Mouse (Mus musculus) neural tube, embryonic 11.5 days (tissue): ENCODE results near the gene Hist2h2aa2. TPM values are rescaled to one million over a fixed set of nuclear protein-coding genes. Genes with fewer than 3 reads are reported as not detected.
A peak's percentile ranks its signal among the peaks of the same experiment; 100 is the strongest.
"Not testable (repeated sequence)": the region's sequence is repeated elsewhere in the genome, so short reads cannot be mapped to it uniquely, and the experiment has no call there.

ENCODE experiments used
- ATAC-seq: fragments of 200-750 bp; cut with Nextera tagmentation; 2 replicates; pipeline ENCODE4 v1.8.0; 2017; ENCODE audit warnings: moderate number of reproducible peaks, mild to moderate bottlenecking, moderate TSS enrichment, moderate library complexity; ENCODE audit not compliant: insufficient read depth, low FRiP score, low TSS enrichment
- DNase-seq: peaks from one replicate; pipeline ENCODE4 v3.0.0-alpha.2; 2015; ENCODE audit warnings: low spot score
- H3K27ac ChIP-seq: fragments of 300-500 bp; sonication (generic); 2 replicates; pipeline ENCODE4 v1.5.1; 2014; ENCODE audit warnings: low read depth, mild to moderate bottlenecking, low read length
- H3K27me3 ChIP-seq: fragments of 300-500 bp; sonication (generic); 2 replicates; pipeline ENCODE4 v1.6.1; 2014; ENCODE audit warnings: mild to moderate bottlenecking, low read length, mixed read lengths; ENCODE audit not compliant: control insufficient read depth, insufficient read depth
- H3K36me3 ChIP-seq: fragments of 300-500 bp; sonication (generic); 2 replicates; pipeline ENCODE4 v1.6.1; 2014; ENCODE audit warnings: mild to moderate bottlenecking, low read length, moderate library complexity, mixed read lengths; ENCODE audit not compliant: control insufficient read depth, insufficient read depth
- H3K4me1 ChIP-seq: fragments of 300-500 bp; sonication (generic); 2 replicates; pipeline ENCODE4 v1.6.1; 2014; ENCODE audit warnings: low read length, mixed read lengths; ENCODE audit not compliant: control insufficient read depth, insufficient read depth
- H3K4me2 ChIP-seq: fragments of 300-500 bp; sonication (generic); 2 replicates; pipeline ENCODE4 v1.6.1; 2014; ENCODE audit warnings: low read depth, mild to moderate bottlenecking, moderate library complexity
- H3K4me3 ChIP-seq: fragments of 300-500 bp; sonication (generic); 2 replicates; pipeline ENCODE4 v1.5.1; 2014; ENCODE audit warnings: low read depth, low read length
- H3K9ac ChIP-seq: fragments of 300-500 bp; sonication (generic); 2 replicates; pipeline ENCODE4 v1.6.1; 2014; ENCODE audit warnings: mild to moderate bottlenecking, low read length
- H3K9me3 ChIP-seq: fragments of 300-500 bp; sonication (generic); 2 replicates; pipeline ENCODE4 v1.6.1; 2016; ENCODE audit warnings: low read length; ENCODE audit not compliant: control insufficient read depth
- WGBS: fragments of 180-500 bp; shearing (Covaris S2); extraction: QIAGEN DNeasy Blood & Tissue Kit; methylation state at CpG from one replicate; pipeline ENCODE4 v1.1.7; 2014; 5-methylcytosine and 5-hydroxymethylcytosine counted together
- polyA plus RNA-seq: library from polyadenylated mRNA; unstranded; fragments of >200 nt; fragmentation: Nextera tagmentation; extraction: Ambion mirVana; gene quantifications from 2 replicates; pipeline ENCODE4 v1.2.1, GENCODE M21; 2014

The Hist2h2aa2 gene
- polyA plus RNA-seq, 1 experiment from 2014 or later, result 24.5 TPM

DNA sequence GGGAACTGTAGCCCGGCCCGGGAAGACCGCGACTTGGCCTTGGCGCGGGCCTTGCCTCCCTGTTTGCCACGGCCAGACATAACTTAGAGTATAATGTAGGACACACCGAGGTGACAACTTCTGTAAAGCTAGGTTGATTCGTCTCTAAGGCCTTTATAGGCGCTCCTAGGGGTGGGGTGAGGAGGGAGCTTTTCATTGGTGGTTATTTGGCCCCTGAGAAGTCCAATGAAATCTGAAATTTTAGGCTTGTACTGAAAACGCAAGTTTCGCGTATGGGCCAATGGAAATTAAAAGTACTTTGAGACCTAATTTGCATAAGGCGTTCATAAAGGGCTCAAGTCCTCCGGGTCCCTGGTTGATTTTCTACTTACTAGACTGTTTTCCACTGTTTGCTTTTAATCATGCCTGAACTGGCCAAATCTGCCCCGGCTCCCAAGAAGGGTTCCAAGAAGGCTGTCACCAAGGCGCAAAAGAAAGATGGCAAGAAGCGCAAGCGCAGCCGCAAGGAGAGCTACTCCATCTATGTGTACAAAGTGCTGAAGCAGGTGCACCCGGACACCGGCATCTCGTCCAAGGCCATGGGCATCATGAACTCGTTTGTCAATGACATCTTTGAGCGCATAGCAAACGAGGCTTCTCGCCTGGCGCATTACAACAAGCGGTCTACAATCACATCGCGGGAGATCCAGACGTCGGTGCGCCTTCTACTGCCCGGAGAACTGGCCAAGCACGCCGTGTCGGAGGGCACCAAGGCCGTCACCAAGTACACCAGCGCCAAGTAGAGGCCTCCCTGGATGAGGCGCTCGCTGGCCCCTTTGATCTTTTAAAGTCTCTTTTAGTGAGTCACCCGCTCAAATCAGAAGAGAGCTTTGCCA lies 19.1 kb downstream of the Hist2h2aa2 start, which contains the start of the genes Hist2h2ac and Hist2h2be:
Gene Hist2h2ac, minus strand, starts transcription at position 116 of the 875 bp plus-strand sequence.
Gene Hist2h2be, plus strand, starts transcription at position 355 of the 875 bp plus-strand sequence.
- Histone ChIP-seq H3K36me3 (no peaks in the 10 kb centered on the region), H3K27ac (peak within 1 kb of the TSS; percentile 97), H3K4me3 (peak within 1 kb of the TSS; percentile 47), H3K27me3 (no peaks in the 10 kb centered on the region), H3K4me2 (peak within 1 kb of the TSS; percentile 61), H3K4me1 (peaks cover 20% of the 10 kb centered on the region), H3K9ac (peak within 1 kb of the TSS; percentile 71), H3K9me3 (no peaks in the 10 kb centered on the region)
- ATAC-seq, result peak; percentile 79
- DNase-seq, result peak; percentile 83
- under 1% methylated on average over 43 of the region's 43 CpGs for WGBS

DNA sequence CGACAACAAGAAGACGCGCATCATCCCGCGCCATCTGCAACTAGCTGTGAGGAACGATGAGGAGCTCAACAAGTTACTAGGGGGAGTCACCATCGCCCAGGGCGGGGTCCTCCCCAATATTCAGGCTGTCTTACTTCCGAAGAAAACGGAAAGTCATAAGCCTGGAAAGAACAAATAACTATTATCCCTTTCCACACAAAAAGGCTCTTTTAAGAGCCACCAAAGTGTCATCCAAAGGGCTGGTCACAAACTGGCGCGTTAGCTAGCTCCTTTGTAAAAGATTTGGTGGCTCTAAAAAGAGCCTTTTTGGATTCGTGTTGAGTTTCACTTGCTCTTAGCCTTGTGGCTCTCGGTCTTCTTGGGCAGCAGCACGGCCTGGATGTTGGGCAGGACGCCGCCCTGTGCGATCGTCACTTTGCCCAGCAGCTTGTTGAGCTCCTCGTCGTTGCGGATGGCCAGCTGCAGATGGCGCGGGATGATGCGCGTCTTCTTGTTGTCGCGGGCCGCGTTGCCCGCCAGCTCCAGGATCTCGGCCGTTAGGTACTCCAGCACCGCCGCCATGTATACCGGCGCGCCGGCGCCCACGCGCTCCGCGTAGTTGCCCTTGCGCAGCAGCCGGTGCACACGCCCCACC lies 19.8 kb downstream of the Hist2h2aa2 start:
- peaks cover 20% of the 10 kb centered on the region for H3K4me1 ChIP-seq
- H3K36me3 ChIP-seq, DNase-seq, H3K9me3 ChIP-seq, H3K27me3 ChIP-seq: not testable (repeated sequence)
- ATAC-seq, result peak; percentile 25
- H3K9ac ChIP-seq, result peak overlapping the region; percentile 71
- H3K4me2 ChIP-seq, result peak overlapping the region; percentile 61
- peak overlapping the region; percentile 97 for H3K27ac ChIP-seq
- peak overlapping the region; percentile 47 for H3K4me3 ChIP-seq
- WGBS, result 0% methylated on average over 35 of the region's 47 CpGs

DNA sequence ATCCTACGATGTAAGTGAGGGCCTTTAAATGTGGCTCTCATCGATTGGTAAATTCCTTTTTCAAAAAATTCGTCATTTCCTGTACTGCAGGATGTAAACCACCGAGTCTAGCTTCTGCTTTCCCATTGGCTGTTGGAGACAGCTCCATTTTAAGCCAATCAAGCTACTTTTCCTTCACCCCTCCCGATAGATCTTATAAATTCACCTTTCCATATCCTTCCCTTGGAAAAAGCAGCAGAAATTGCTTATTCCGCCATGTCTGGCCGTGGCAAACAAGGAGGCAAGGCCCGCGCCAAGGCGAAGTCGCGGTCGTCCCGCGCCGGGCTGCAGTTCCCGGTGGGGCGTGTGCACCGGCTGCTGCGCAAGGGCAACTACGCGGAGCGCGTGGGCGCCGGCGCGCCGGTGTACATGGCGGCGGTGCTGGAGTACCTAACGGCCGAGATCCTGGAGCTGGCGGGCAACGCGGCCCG lies 20.4 kb downstream of the Hist2h2aa2 start, which contains the start of the genes Bola1 and Hist2h2ab:
Gene Bola1, minus strand, starts transcription at position 49 of the 470 bp plus-strand sequence.
Gene Hist2h2ab, plus strand, starts transcription at position 205 of the 470 bp plus-strand sequence.
- WGBS, result under 1% methylated on average over 36 of the region's 37 CpGs
- Histone ChIP-seq H3K27me3 (no peaks in the 10 kb centered on the region), H3K9me3 (no peaks in the 10 kb centered on the region), H3K27ac (peak within 1 kb of the TSS; percentile 97), H3K4me3 (peak within 1 kb of the TSS; percentile 47), H3K4me1 (peaks cover 20% of the 10 kb centered on the region), H3K4me2 (peak within 1 kb of the TSS; percentile 61), H3K36me3 (no peaks in the 10 kb centered on the region), H3K9ac (peak within 1 kb of the TSS; percentile 71)
- ATAC-seq, result peak; percentile 87
- peak; percentile 81 for DNase-seq

DNA sequence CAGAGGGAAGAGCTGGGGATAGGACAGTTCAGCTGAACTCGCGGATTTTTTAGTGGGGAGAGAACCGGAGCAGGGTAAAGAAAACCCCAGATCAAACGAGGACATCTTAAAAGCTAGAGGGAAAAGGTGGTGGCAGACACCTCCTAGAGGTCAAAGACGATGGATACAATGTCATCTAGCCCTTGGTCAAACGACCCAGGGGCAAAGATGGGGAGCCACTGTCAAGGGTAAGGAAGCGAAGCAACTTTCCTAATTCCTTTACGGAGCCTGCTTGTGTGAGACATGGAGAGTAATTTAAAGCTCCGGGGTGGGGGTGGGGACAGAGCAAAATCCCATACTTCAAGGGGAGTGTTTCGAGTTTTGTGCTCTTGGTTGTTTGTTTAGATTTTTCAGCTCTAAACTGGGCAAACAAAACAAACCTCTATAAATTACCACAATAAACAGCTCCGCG lies 20.9 kb downstream of the Hist2h2aa2 start:
- peak; percentile 13 for ATAC-seq
- Histone ChIP-seq H3K27me3 (no peaks in the 10 kb centered on the region), H3K36me3 (no peaks in the 10 kb centered on the region), H3K9me3 (no peaks in the 10 kb centered on the region), H3K4me3 (peak overlapping the region; percentile 47), H3K4me2 (peak overlapping the region; percentile 61), H3K27ac (peak overlapping the region; percentile 97), H3K4me1 (peaks cover 20% of the 10 kb centered on the region), H3K9ac (peak overlapping the region; percentile 71)
- under 1% methylated on average over 12 of the region's 12 CpGs for WGBS
- DNase-seq, result peak; percentile 55

DNA sequence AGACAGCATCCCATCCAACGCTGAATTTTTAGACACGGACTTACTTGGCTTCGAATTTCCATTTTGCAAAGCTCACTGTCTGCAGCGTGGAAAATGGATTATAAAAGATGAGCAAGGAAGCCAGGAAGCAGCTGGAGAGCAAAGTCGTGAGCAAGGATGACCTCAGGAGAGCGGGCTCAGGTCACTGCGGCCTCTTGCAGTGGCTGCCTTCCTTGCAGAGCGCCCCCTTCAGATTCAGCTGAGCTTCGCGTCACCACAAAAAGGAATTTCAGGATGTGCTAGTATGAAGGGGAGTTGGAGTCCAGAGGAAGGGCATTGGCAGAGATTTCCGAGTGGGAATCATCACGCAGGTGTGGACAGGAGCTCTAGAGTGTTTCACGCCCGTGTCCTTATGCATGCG lies 30.8 kb downstream of the Hist2h2aa2 start:
- Histone ChIP-seq H3K36me3 (no peaks in the 10 kb centered on the region), H3K9ac (no peak overlapping the region), H3K27ac (no peak overlapping the region), H3K4me3 (no peak overlapping the region), H3K9me3 (no peaks in the 10 kb centered on the region), H3K4me1 (no peaks in the 10 kb centered on the region), H3K4me2 (no peak overlapping the region), H3K27me3 (no peaks in the 10 kb centered on the region)
- no peak for DNase-seq
- WGBS, result 28% methylated on average over 15 of the region's 15 CpGs
- no peak for ATAC-seq

DNA sequence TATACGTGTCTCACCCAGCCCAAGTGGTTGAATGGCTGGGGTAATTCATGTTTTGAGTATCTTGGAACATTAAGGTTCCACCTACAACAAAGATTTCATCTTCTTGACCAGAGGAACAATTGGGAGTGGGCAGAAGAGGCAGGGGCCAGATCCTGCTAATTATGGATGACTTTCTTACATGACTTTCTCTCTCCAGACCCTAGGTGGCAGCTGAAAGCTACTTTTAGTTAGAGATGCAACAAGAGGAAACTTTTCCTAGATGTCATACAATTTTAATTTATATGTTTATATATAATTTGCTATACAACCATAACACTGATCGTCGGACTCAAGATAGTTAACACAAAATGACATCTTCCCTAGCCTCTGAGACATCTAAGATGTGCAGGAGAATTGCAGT lies 32.3 kb downstream of the Hist2h2aa2 start:
- Histone ChIP-seq H3K4me3 (no peak overlapping the region), H3K4me2 (no peak overlapping the region), H3K4me1 (no peaks in the 10 kb centered on the region), H3K9ac (no peak overlapping the region), H3K27ac (no peak overlapping the region), H3K27me3 (no peaks in the 10 kb centered on the region), H3K9me3 (no peaks in the 10 kb centered on the region), H3K36me3 (no peaks in the 10 kb centered on the region)
- no peak for ATAC-seq
- 89% methylated on average over 3 of the region's 3 CpGs for WGBS
- DNase-seq, result no peak

DNA sequence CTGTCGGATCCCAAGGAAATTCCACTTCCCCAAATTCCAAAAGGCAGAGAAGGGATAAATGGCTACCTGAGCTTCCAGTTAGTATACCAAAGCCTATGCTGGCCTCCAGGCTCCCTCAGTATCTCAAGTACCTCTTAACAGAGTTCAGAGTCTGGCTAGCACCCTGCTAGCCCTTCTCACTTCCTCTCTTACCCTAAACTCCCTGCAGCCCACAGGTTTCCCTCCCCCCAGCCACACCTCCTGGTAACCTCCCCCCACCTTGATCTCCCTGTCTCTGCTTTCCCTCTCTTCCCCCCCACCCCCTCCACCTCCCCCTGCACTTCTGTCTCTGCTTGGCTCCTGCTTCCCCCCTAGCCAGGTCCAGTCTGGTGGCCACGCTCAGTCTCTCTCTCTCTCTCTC lies 40.3 kb downstream of the Hist2h2aa2 start:
- Histone ChIP-seq H3K27ac (no peak overlapping the region), H3K36me3 (no peaks in the 10 kb centered on the region; the same call in 1 of the 2 replicates), H3K4me2 (no peak overlapping the region), H3K4me1 (peaks cover 5% of the 10 kb centered on the region), H3K9me3 (no peaks in the 10 kb centered on the region), H3K4me3 (no peak overlapping the region), H3K27me3 (no peaks in the 10 kb centered on the region), H3K9ac (no peak overlapping the region)
- 66% methylated on average over 2 of the region's 2 CpGs for WGBS
- DNase-seq (no peak), ATAC-seq (no peak)

DNA sequence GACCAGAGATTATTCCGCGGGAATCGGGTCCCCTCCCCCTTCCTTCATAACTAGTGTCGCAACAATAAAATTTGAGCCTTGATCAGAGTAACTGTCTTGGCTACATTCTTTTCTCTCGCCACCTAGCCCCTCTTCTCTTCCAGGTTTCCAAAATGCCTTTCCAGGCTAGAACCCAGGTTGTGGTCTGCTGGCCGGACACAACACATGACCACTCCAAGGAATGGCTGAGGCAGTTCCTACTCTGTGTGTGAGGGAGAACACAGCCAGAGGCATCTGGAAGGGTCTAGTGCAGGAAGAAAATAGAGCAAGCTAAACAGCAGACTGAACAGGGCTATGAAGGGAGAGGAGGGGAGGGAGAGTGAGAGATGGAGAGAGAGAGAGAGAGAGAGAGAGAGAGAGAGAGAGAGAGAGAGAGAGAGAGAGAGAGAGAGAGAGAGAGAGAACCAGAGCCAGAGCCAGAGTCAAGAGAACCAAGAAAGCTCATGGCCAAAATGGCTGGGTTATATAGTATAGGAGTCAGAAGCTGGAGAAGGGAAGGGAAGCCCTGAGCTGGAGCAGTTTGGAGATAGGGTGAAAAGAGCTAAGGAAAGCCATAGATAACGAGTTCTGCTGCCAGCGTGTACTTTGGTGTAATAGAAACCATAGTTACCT lies 41.4 kb downstream of the Hist2h2aa2 start:
- not testable (repeated sequence) for H3K36me3 ChIP-seq, H3K27ac ChIP-seq, H3K27me3 ChIP-seq, H3K9ac ChIP-seq, DNase-seq, ATAC-seq, H3K4me3 ChIP-seq, H3K4me1 ChIP-seq, H3K9me3 ChIP-seq, H3K4me2 ChIP-seq
- WGBS, result 43% methylated on average over 5 of the region's 8 CpGs
